Mouse (Mus musculus): ENCODE data around the gene Serpinb9f.
"Not testable (repeated sequence)": the region's sequence is repeated elsewhere in the genome, so short reads cannot be mapped to it uniquely, and the experiment has no call there.

Serpinb9f gene

DNA sequence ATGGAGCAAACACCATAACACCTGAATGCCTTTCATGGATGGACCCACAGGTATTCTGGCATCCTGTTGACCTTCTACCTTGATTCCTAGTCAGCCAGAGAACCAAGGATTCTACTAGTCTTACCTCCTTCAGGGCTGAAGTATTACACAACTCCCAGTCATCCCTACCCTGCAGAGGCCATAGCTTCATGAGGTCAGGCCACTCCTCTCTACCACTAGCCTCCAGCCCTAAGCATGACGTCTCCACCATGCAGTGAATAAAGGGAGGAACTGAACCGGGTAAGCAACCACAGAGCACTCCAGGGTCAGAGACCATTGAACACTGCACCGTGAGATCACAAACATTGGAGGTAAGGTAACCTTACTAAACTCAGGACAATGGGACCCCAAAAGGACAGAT is at the start of gene Serpinb9f:
TSS of gene Serpinb9f (plus strand) at position 301 of the 400 bp plus-strand sequence.
- in situ Hi-C loops (cut with MboI, MseI) = not testable (repeated sequence)

- in situ Hi-C loops (cut with MboI, MseI) = not testable (repeated sequence)
Observed at GRCm38 (mm10) chr13:33308631-33309030, 15.2 kb upstream of the Serpinb9f start.

GRCm38 (mm10) chr13:33356666-33357065 is 32.8 kb downstream of the Serpinb9f start:
- in situ Hi-C loops (cut with MboI, MseI) = not testable (repeated sequence)
